Mouse (Mus musculus) C2C12 (cell line): ENCODE results near the gene Ophn1.

Experiments
- CEBPB ChIP-seq: IDR thresholded peaks from one replicate; pipeline ENCODE4 v1.6.1; 2011; ENCODE audit warnings: low read depth, mild to moderate bottlenecking, control low read depth, moderate library complexity
- CTCF ChIP-seq: IDR thresholded peaks from one replicate; pipeline ENCODE4 v1.5.1; 2011; ENCODE audit not compliant: control insufficient read depth, insufficient read depth, insufficient read length
- MAX ChIP-seq: IDR thresholded peaks from one replicate; pipeline ENCODE4 v1.6.1; 2011; ENCODE audit warnings: mild to moderate bottlenecking, control low read depth
- MYOD1 ChIP-seq: IDR thresholded peaks from one replicate; pipeline ENCODE4 v1.6.1; 2011; ENCODE audit warnings: low read depth; ENCODE audit not compliant: control insufficient read depth, insufficient read length
- MYOG ChIP-seq: IDR thresholded peaks from one replicate; pipeline ENCODE4 v1.6.1; 2011; ENCODE audit not compliant: control insufficient read depth, insufficient read length; ENCODE audit errors: extremely low read depth
- USF1 ChIP-seq: IDR thresholded peaks from one replicate; pipeline ENCODE4 v1.6.1; 2011; ENCODE audit warnings: low read depth, mild to moderate bottlenecking, control low read depth, moderate library complexity

DNA sequence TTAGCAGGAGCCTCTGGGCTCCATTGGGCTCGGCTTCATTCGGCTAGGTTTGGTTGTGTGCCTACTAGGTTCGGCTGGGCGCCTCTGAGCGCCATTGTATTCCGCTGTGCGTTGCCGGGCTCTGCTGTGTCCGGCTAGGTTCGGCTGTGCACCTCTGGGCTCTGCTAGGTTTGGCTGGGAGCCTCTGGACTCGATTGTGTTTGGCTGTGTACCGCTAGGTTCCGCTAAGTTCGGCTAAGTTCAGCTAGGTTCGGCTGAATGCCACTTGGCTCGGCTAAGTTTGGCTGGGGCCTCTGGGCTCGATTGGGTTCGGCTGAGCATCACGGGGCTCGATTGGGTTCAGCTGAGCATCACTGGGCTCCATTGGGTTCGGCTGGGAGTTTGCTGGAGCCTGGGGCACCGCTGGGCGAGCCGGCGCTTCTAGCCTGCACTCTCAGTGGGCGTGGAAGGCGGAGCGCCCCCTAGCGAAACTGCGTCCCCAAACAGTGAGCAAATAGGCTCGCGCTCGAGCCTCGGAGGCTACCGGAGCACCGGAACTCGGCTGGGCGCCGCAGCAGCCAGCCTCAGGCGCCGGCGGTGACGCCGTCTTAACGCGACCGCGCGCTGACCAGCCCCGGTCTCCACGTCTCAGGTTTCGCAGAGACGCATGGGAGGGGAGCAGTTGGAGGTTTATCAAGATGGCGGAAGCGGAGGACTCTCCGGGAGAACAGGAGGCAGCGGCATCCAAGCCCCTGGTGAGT, 46.9 kb upstream of the Ophn1 start:
- TF ChIP-seq MYOD1 = no peak
- peak; percentile 78 for TF ChIP-seq CTCF
- peak; percentile 16 for TF ChIP-seq MAX
- TF ChIP-seq USF1 = no peak
- no peak for TF ChIP-seq CEBPB
- TF ChIP-seq MYOG = no peak
